Mouse (Mus musculus) ES-E14 (cell line): ENCODE data around the gene Gm10799. TPM values are rescaled to one million over a fixed set of nuclear protein-coding genes. Genes with fewer than 3 reads are reported as not detected.

Experiments
- DNase-seq: peaks from one replicate; pipeline ENCODE4 v3.0.0-alpha.2; 2013; ENCODE audit warnings: low read depth, low spot score
- H3K27ac ChIP-seq: 2 replicates; pipeline ENCODE4 v1.5.1; 2012; ENCODE audit warnings: low read depth, mild to moderate bottlenecking, low read length, moderate library complexity, mixed read lengths; ENCODE audit not compliant: poor library complexity, insufficient read depth, severe bottlenecking
- H3K36me3 ChIP-seq: 2 replicates; pipeline ENCODE4 v1.6.1; 2012; ENCODE audit warnings: mild to moderate bottlenecking, low read length, moderate library complexity, mixed read lengths; ENCODE audit not compliant: control insufficient read depth, poor library complexity, insufficient read depth, severe bottlenecking
- H3K4me1 ChIP-seq, 2 experiments: fragments of 150-350 bp in 1 of 2; sonication (generic) in 1 of 2; 2 replicates each; pipeline ENCODE4 v1.6.1; 2012; ENCODE audit warnings: low read length in 2 of 2, mild to moderate bottlenecking in 1 of 2, mixed read lengths in 1 of 2; ENCODE audit not compliant: control insufficient read depth in 2 of 2, insufficient read depth in 2 of 2, poor library complexity in 1 of 2
- H3K4me3 ChIP-seq, 2 experiments: fragments of 150-350 bp in 1 of 2; sonication (generic) in 1 of 2; 2 replicates each; pipeline ENCODE4 v1.5.1; 2012; ENCODE audit warnings: low read length in 2 of 2, low read depth in 1 of 2, mild to moderate bottlenecking in 1 of 2, mixed read lengths in 1 of 2; ENCODE audit not compliant: insufficient read depth in 1 of 2, poor library complexity in 1 of 2, severe bottlenecking in 1 of 2
- H3K9ac ChIP-seq: 2 replicates; pipeline ENCODE4 v1.6.1; 2012; ENCODE audit warnings: low read depth, mild to moderate bottlenecking, low read length, mixed read lengths; ENCODE audit not compliant: poor library complexity, insufficient read depth, severe bottlenecking
- H3K9me3 ChIP-seq: fragments of 150-350 bp; sonication (generic); 2 replicates; pipeline ENCODE4 v1.6.1; 2012; ENCODE audit warnings: low read depth, mild to moderate bottlenecking, low read length; ENCODE audit not compliant: control insufficient read depth, insufficient read depth
- CHD2 ChIP-seq: IDR thresholded peaks from 2 replicates; pipeline ENCODE4 v1.6.1; 2014; ENCODE audit warnings: mild to moderate bottlenecking, low read depth, low read length, inconsistent platforms
- HCFC1 ChIP-seq: IDR thresholded peaks from 2 replicates; pipeline ENCODE4 v1.6.1; 2012; ENCODE audit warnings: low read length, inconsistent platforms, borderline replicate concordance; ENCODE audit not compliant: insufficient read depth
- MAFK ChIP-seq: IDR thresholded peaks from 2 replicates; pipeline ENCODE4 v1.6.1; 2014; ENCODE audit warnings: mild to moderate bottlenecking, low read depth, low read length, inconsistent platforms; ENCODE audit not compliant: insufficient read depth
- ZC3H11A ChIP-seq: IDR thresholded peaks from 2 replicates; pipeline ENCODE4 v1.6.1; 2012; ENCODE audit warnings: low read depth, mild to moderate bottlenecking, inconsistent platforms, low read length, borderline replicate concordance
- ZNF384 ChIP-seq: IDR thresholded peaks from 2 replicates; pipeline ENCODE4 v1.6.1; 2012; ENCODE audit warnings: low read depth, low read length, inconsistent platforms
- in situ Hi-C, 2 experiments: fragments of 600-800 bp; cut with MboI; formaldehyde crosslinking; loops; one replicate each; pipeline ENCODE4 v1.15.1; 2025; ENCODE audit warnings: low sequenced_read_pairs in 2 of 2, inconsistent platforms in 1 of 2; ENCODE audit not compliant: unreplicated experiment in 2 of 2
- total RNA-seq: library from RNA; depleted of rRNA; stranded (reverse); fragments of 300-350 nt; gene quantifications from 2 replicates; pipeline ENCODE4 v1.2.3, GENCODE M21; 2012

Gene Gm10799
- total RNA-seq, 1 experiment = not detected

DNA sequence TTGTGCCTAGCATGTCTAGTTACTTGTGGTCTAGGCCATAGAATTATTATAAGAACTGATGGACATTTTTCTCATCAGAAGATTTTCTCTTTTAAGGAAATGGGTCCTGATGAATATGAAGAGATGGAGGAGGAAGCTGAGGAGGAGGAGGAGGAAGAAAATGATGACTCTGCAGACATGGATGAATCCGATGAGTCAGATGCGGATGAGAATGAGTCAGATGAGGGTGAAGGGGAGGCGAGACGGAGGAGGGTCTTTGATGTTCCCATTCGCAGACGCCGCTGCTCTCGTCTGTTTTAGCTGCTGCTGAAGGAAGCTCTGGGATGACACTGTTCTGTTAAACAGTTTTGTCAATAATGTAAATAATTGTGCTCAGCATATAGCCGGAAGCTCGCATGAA is 8.6 kb downstream of the Gm10799 start:
- Histone ChIP-seq H3K4me3 (no peak overlapping the region), H3K27ac (no peak overlapping the region), H3K4me1 (no peaks in the 10 kb centered on the region), H3K36me3 (peaks cover 2% of the 10 kb centered on the region), H3K9me3 (no peaks in the 10 kb centered on the region), H3K9ac (no peak overlapping the region)
- TF ChIP-seq CHD2 (no peak), ZNF384 (no peak), ZC3H11A (no peak), MAFK (peak; percentile 62), HCFC1 (no peak)
- DNase-seq = no peak
- in situ Hi-C loops = no loop called here

DNA sequence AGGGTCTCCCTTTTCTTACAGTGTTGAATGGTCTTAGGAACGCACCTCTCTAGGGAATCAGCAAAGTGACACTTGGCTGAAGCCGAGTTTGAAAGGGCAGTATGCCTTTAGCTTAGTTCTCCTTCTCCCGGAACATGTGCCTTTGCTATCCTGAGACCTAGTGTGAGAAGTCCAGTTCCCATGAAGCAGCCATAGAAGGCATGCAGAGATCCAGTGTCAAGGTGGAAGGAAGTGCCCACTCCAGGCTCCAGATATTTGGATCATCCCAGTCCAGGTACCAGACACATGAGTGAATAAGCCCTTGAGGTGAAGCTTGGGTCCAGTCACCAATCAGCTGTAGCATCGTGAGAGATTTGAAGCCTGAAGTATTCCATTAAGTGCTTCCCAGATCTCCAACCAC is 9.4 kb downstream of the Gm10799 start:
- Histone ChIP-seq H3K36me3 (peaks cover 2% of the 10 kb centered on the region), H3K9me3 (no peaks in the 10 kb centered on the region), H3K4me1 (no peaks in the 10 kb centered on the region), H3K9ac (no peak overlapping the region), H3K4me3 (no peak overlapping the region), H3K27ac (no peak overlapping the region)
- no peak for DNase-seq
- in situ Hi-C loops = no loop called here
- no peak for TF ChIP-seq HCFC1
- TF ChIP-seq MAFK = no peak
- no peak for TF ChIP-seq ZC3H11A
- TF ChIP-seq ZNF384 = no peak
- no peak for TF ChIP-seq CHD2

DNA sequence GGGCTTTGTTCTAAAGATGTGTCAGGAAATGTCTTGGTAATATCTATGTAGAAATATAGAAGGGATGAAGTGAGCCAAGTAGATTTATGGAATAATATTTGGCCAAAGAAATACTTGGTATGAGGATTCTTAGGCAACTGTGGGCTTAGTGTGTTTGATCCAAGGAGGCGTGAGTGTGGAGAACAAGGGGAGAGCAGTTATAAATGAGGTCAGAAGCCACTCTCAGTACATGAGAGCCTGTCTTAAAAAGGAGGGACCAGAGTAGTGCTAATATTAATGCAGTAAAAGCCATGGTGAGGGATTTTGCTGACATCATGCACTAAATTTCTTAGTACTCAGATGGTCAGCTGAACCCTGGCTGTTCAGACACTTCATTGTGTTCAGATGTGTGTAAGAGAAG is 10.0 kb downstream of the Gm10799 start:
- TF ChIP-seq ZNF384 (no peak), HCFC1 (no peak), ZC3H11A (no peak), CHD2 (no peak), MAFK (no peak)
- no peaks in the 10 kb centered on the region for H3K4me1 ChIP-seq
- no peak for DNase-seq
- in situ Hi-C loops = no loop called here
- no peak overlapping the region for H3K4me3 ChIP-seq
- no peak overlapping the region for H3K9ac ChIP-seq
- peaks cover 2% of the 10 kb centered on the region for H3K36me3 ChIP-seq
- H3K9me3 ChIP-seq = no peaks in the 10 kb centered on the region
- H3K27ac ChIP-seq = no peak overlapping the region

DNA sequence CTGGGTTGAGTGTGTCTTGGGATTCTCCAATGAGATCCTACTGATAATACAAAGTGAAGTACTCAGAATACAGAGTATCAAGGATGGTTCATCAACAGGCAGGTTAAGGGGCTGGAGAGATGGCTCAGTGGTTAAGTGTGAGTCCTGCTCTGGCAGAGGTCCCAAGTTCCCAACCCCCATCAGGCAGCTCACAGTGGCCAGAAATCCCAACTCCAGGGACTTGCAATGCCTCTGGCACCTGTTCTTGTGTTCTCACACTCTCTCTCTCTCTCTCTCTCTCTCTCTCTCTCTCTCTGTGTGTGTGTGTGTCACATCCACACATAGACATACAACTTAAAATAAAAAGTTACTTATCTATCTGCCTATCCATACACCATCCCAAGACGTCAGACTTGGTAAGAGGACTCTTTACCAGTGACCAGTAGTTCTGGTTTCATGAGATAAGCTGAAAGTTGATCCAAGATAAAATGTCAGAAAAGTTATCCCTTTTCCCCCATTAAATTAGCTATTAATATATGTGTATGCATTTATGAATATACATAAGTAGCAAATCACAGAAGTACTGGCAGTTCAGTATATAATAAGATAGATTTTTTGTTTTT is 23.8 kb downstream of the Gm10799 start:
- no peak for TF ChIP-seq ZC3H11A
- no peak for TF ChIP-seq HCFC1
- no peak for TF ChIP-seq ZNF384
- TF ChIP-seq MAFK = no peak
- TF ChIP-seq CHD2 = no peak
- Histone ChIP-seq H3K4me1 (peaks cover 2 to 3% of the 10 kb centered on the region in 2 experiments; a peak in 2 of 4 replicates), H3K36me3 (no peaks in the 10 kb centered on the region; the same call in 1 of the 2 replicates), H3K27ac (no peak overlapping the region), H3K9ac (no peak overlapping the region), H3K4me3 (no peak overlapping the region), H3K9me3 (no peaks in the 10 kb centered on the region)
- in situ Hi-C loops = no loop called here
- DNase-seq = no peak
